Mouse (Mus musculus) MEL (cell line): ENCODE results near the gene Sult5a1. TPM values are rescaled to one million over a fixed set of nuclear protein-coding genes. Genes with fewer than 3 reads are reported as not detected.
A peak's percentile ranks its signal among the peaks of the same experiment; 100 is the strongest.

Source experiments
- DNase-seq: peaks from one replicate; pipeline ENCODE4 v3.0.0; 2011; ENCODE audit warnings: low read depth, low spot score
- H3K27ac ChIP-seq: 2 replicates; pipeline ENCODE4 v1.5.1; 2012; ENCODE audit warnings: low read depth, mild to moderate bottlenecking, control low read depth, low read length, moderate library complexity; ENCODE audit not compliant: control insufficient read depth
- H3K27me3 ChIP-seq, 2 experiments: fragments of 150-350 bp in 1 of 2; sonication (generic) in 1 of 2; 2 replicates each; pipeline ENCODE4 v1.6.1; 2012; ENCODE audit warnings: low read length in 2 of 2, mild to moderate bottlenecking in 2 of 2, improper control_type of control experiment in 1 of 2, moderate library complexity in 1 of 2; ENCODE audit not compliant: insufficient read depth in 2 of 2, control insufficient read depth in 1 of 2
- H3K36me3 ChIP-seq, 2 experiments: 2 replicates each; pipeline ENCODE4 v1.6.1; 2012 to 2014; ENCODE audit warnings: low read length in 2 of 2, improper control_type of control experiment in 1 of 2, inconsistent platforms in 1 of 2, mild to moderate bottlenecking in 1 of 2; ENCODE audit not compliant: insufficient read depth in 2 of 2, control insufficient read depth in 1 of 2
- H3K4me1 ChIP-seq, 2 experiments: fragments of 150-350 bp in 1 of 2; sonication (generic) in 1 of 2; 2 replicates each; pipeline ENCODE4 v1.6.1; 2012; ENCODE audit warnings: low read length in 2 of 2, improper control_type of control experiment in 1 of 2, mild to moderate bottlenecking in 1 of 2; ENCODE audit not compliant: insufficient read depth in 2 of 2, control insufficient read depth in 1 of 2
- H3K4me3 ChIP-seq, 2 experiments: fragments of 150-350 bp in 1 of 2; sonication (generic) in 1 of 2; 2 replicates each; pipeline ENCODE4 v1.5.1; 2012; ENCODE audit warnings: low read depth in 2 of 2, low read length in 2 of 2, mild to moderate bottlenecking in 2 of 2, moderate library complexity in 2 of 2, control low read depth in 1 of 2, improper control_type of control experiment in 1 of 2; ENCODE audit not compliant: control insufficient read depth in 1 of 2, insufficient read depth in 1 of 2
- H3K79me2 ChIP-seq: 2 replicates; pipeline ENCODE4 v1.6.1; 2012; ENCODE audit warnings: mild to moderate bottlenecking, low read length, moderate library complexity; ENCODE audit not compliant: control insufficient read depth, poor library complexity, insufficient read depth
- H3K9ac ChIP-seq: 2 replicates; pipeline ENCODE4 v1.6.1; 2012; ENCODE audit warnings: low read depth, mild to moderate bottlenecking, control low read depth, low read length, moderate library complexity; ENCODE audit not compliant: control insufficient read depth, poor library complexity, severe bottlenecking
- H3K9me3 ChIP-seq: fragments of 150-350 bp; sonication (generic); replicated peaks from 2 replicates; pipeline ENCODE4 v1.6.1; 2012; ENCODE audit warnings: mild to moderate bottlenecking, low read length, improper control_type of control experiment, moderate library complexity; ENCODE audit not compliant: insufficient read depth
- BHLHE40 ChIP-seq: IDR thresholded peaks from 2 replicates; pipeline ENCODE4 v1.6.1; 2012; ENCODE audit warnings: low read depth, mild to moderate bottlenecking, inconsistent platforms, low read length, improper control_type of control experiment, borderline replicate concordance
- CHD2 ChIP-seq: IDR thresholded peaks from 2 replicates; pipeline ENCODE4 v1.6.1; 2011; ENCODE audit warnings: low read length, improper control_type of control experiment
- CTCF ChIP-seq, 3 experiments: IDR thresholded peaks in 2 of 3; conservative IDR thresholded peaks in 1 of 3; 2 replicates each; pipeline ENCODE4 v1.5.1; 2011 to 2012; ENCODE audit warnings: low read length in 3 of 3, low read depth in 2 of 3, mild to moderate bottlenecking in 2 of 3, improper control_type of control experiment in 1 of 3, inconsistent platforms in 1 of 3, mixed read lengths in 1 of 3, moderate library complexity in 1 of 3; ENCODE audit not compliant: control insufficient read depth in 1 of 3, insufficient read depth in 1 of 3, poor library complexity in 1 of 3, severe bottlenecking in 1 of 3
- GATA1 ChIP-seq: IDR thresholded peaks from 2 replicates; pipeline ENCODE4 v1.6.1; 2011; ENCODE audit warnings: low read depth, low read length, improper control_type of control experiment
- HCFC1 ChIP-seq: IDR thresholded peaks from 2 replicates; pipeline ENCODE4 v1.6.1; 2012; ENCODE audit warnings: low read depth, mild to moderate bottlenecking, inconsistent platforms, low read length, improper control_type of control experiment, moderate library complexity
- MAX ChIP-seq: IDR thresholded peaks from 2 replicates; pipeline ENCODE4 v1.6.1; 2011; ENCODE audit warnings: low read length, improper control_type of control experiment
- MAZ ChIP-seq: IDR thresholded peaks from 2 replicates; pipeline ENCODE4 v1.6.1; 2012; ENCODE audit warnings: low read depth, mild to moderate bottlenecking, inconsistent platforms, low read length, improper control_type of control experiment
- NELFE ChIP-seq: IDR thresholded peaks from 2 replicates; pipeline ENCODE4 v1.6.1; 2011; ENCODE audit warnings: low read depth, low read length, improper control_type of control experiment
- POLR2AphosphoS2 ChIP-seq: IDR thresholded peaks from 2 replicates; pipeline ENCODE4 v1.6.1; 2011; ENCODE audit warnings: low read length, improper control_type of control experiment
- POLR2AphosphoS5 ChIP-seq: IDR thresholded peaks from 2 replicates; pipeline ENCODE4 v1.6.1; 2012; ENCODE audit warnings: low read depth, borderline replicate concordance, mild to moderate bottlenecking, inconsistent platforms, low read length, moderate library complexity, mixed read lengths
- RAD21 ChIP-seq: IDR thresholded peaks from 2 replicates; pipeline ENCODE4 v1.6.1; 2011; ENCODE audit warnings: mild to moderate bottlenecking, low read depth, low read length, improper control_type of control experiment
- RCOR1 ChIP-seq: IDR thresholded peaks from 2 replicates; pipeline ENCODE4 v1.6.1; 2012; ENCODE audit warnings: low read depth, mild to moderate bottlenecking, inconsistent platforms, low read length, improper control_type of control experiment
- SIN3A ChIP-seq: IDR thresholded peaks from 2 replicates; pipeline ENCODE4 v1.6.1; 2012; ENCODE audit warnings: low read length, improper control_type of control experiment, inconsistent platforms
- SMC3 ChIP-seq: IDR thresholded peaks from 2 replicates; pipeline ENCODE4 v1.6.1; 2011; ENCODE audit warnings: low read depth, low read length, improper control_type of control experiment
- USF1 ChIP-seq: IDR thresholded peaks from 2 replicates; pipeline ENCODE4 v1.6.1; 2014; ENCODE audit warnings: low read depth, mild to moderate bottlenecking, inconsistent platforms, low read length, improper control_type of control experiment, moderate library complexity
- ZC3H11A ChIP-seq: IDR thresholded peaks from 2 replicates; pipeline ENCODE4 v1.6.1; 2012; ENCODE audit warnings: low read depth, mild to moderate bottlenecking, inconsistent platforms, low read length, improper control_type of control experiment
- ZKSCAN1 ChIP-seq: IDR thresholded peaks from 2 replicates; pipeline ENCODE4 v1.6.1; 2012; ENCODE audit warnings: low read depth, mild to moderate bottlenecking, inconsistent platforms, low read length, improper control_type of control experiment, moderate library complexity
- ZMIZ1 ChIP-seq: IDR thresholded peaks from 2 replicates; pipeline ENCODE4 v1.6.1; 2012; ENCODE audit warnings: low read depth, mild to moderate bottlenecking, inconsistent platforms, low read length, improper control_type of control experiment, moderate library complexity
- polyA plus RNA-seq, 2 experiments: library from polyadenylated mRNA; stranded (reverse) in 1 of 2; unstranded in 1 of 2; fragments of >175 nt in 1 of 2; fragments of >200 nt in 1 of 2; gene quantifications; 2 replicates each; pipeline versions ENCODE4 v1.2.1 to v1.2.4; 2012; ENCODE audit warnings: low replicate concordance in 2 of 2, low read depth in 1 of 2; ENCODE audit not compliant: insufficient read length in 2 of 2, insufficient read depth in 1 of 2, missing spikeins in 1 of 2
- total RNA-seq: library from RNA; depleted of rRNA; stranded (reverse); fragments of 300-350 nt; gene quantifications from 2 replicates; pipeline ENCODE4 v1.2.3, GENCODE M21; 2012; rRNA removed

Sult5a1 gene
- total RNA-seq (0.15 TPM in 1 of 2 replicates, not detected in the other), polyA plus RNA-seq (not detected)

- H3K36me3 ChIP-seq, result peaks cover 0 to 3% of the 10 kb centered on the region in 2 experiments; a peak in 1 of 4 replicates
- no peaks in the 10 kb centered on the region for H3K79me2 ChIP-seq
- no peaks in the 10 kb centered on the region for H3K9me3 ChIP-seq
- no peak within 1 kb of the TSS for H3K9ac ChIP-seq
- peaks cover 0 to 9% of the 10 kb centered on the region in 2 experiments; a peak in 3 of 4 replicates for H3K4me1 ChIP-seq
- H3K27me3 ChIP-seq, result peaks cover 0 to 3% of the 10 kb centered on the region in 2 experiments; a peak in 3 of 4 replicates
- DNase-seq, result no peak
- H3K27ac ChIP-seq, result no peak within 1 kb of the TSS
- no peak within 1 kb of the TSS for H3K4me3 ChIP-seq
- TF ChIP-seq MAZ (no peak), USF1 (no peak), BHLHE40 (no peak), POLR2AphosphoS5 (no peak), MAX (no peak), SMC3 (no peak)
Measured at GRCm38 (mm10) chr8:123157888-123158465, at the start of gene Sult5a1. TSS of gene Sult5a1 (minus strand) at chr8:123158315.

- H3K4me1 ChIP-seq, result no peaks in the 10 kb centered on the region
- no peak overlapping the region for H3K4me3 ChIP-seq
- H3K27me3 ChIP-seq, result no peaks in the 10 kb centered on the region
- H3K36me3 ChIP-seq, result no peaks in the 10 kb centered on the region
- no peak overlapping the region for H3K27ac ChIP-seq
- H3K79me2 ChIP-seq, result no peaks in the 10 kb centered on the region
- TF ChIP-seq NELFE (no peak), HCFC1 (no peak), ZMIZ1 (no peak), ZKSCAN1 (no peak), SIN3A (no peak), CTCF (IDR thresholded peaks at IDR 0.05 in 2 of 3, conservative IDR thresholded peaks at IDR 0.05 in 1 of 3; ENCODE audit: control insufficient read depth in 1 of 3, insufficient read depth in 1 of 3, low read depth in 2 of 3, low read length in 3 of 3, poor library complexity in 1 of 3, severe bottlenecking in 1 of 3) (no peak), GATA1 (no peak), CHD2 (no peak)
- no peaks in the 10 kb centered on the region for H3K9me3 ChIP-seq
- DNase-seq, result peak; percentile 12
- no peak overlapping the region for H3K9ac ChIP-seq
Measured at GRCm38 (mm10) chr8:123203571-123203970, 45.5 kb upstream of the Sult5a1 start.

GRCm38 (mm10) chr8:123202288-123202687 is 44.2 kb upstream of the Sult5a1 start:
- DNase-seq, result peak; percentile 78
- Histone ChIP-seq H3K4me3 (no peak overlapping the region), H3K9me3 (no peaks in the 10 kb centered on the region), H3K79me2 (no peaks in the 10 kb centered on the region), H3K27ac (no peak overlapping the region), H3K4me1 (peaks cover 0 to under 1% of the 10 kb centered on the region in 2 experiments; a peak in 2 of 4 replicates), H3K36me3 (no peaks in the 10 kb centered on the region), H3K9ac (no peak overlapping the region)
- TF ChIP-seq SMC3, result peak; percentile 94
- TF ChIP-seq POLR2AphosphoS2, result no peak
- peak; percentile 89 for TF ChIP-seq RAD21
- 0 out of 2 replicates have a peak, but pooled peaks have one; percentile 2 for TF ChIP-seq BHLHE40
- TF ChIP-seq RCOR1, result no peak
- TF ChIP-seq USF1, result no peak
- peak; percentile 84 for TF ChIP-seq ZC3H11A
- peak; percentile 78 to 99 (median 92) for TF ChIP-seq CTCF (IDR thresholded peaks at IDR 0.05 in 2 of 3, conservative IDR thresholded peaks at IDR 0.05 in 1 of 3; ENCODE audit: control insufficient read depth in 1 of 3, insufficient read depth in 1 of 3, low read depth in 2 of 3, low read length in 3 of 3, poor library complexity in 1 of 3, severe bottlenecking in 1 of 3)
- TF ChIP-seq, all 39 proteins: peak for 5
- no peaks in the 10 kb centered on the region for H3K27me3 ChIP-seq
